Mouse (Mus musculus) G1E (cell line): Measurements from ENCODE around the gene Pum2.

Source experiments
- CTCF ChIP-seq: IDR thresholded peaks from 2 replicates; pipeline ENCODE4 v1.5.1; 2012; ENCODE audit warnings: low read depth, low read length, inconsistent platforms, mixed read lengths
- POLR2AphosphoS5 ChIP-seq: IDR thresholded peaks from 2 replicates; pipeline ENCODE4 v1.6.1; 2012; ENCODE audit warnings: low read depth, low read length, inconsistent platforms; ENCODE audit not compliant: insufficient replicate concordance
- TAL1 ChIP-seq: conservative IDR thresholded peaks from 2 replicates; pipeline ENCODE4 v1.6.1; 2012; ENCODE audit warnings: low read depth, low read length, inconsistent platforms, mixed read lengths

- TF ChIP-seq CTCF (no peak), POLR2AphosphoS5 (no peak), TAL1 (no peak)
Observed at GRCm38 (mm10) chr12:8708876-8709275, 34.9 kb downstream of the Pum2 start.
